Mouse (Mus musculus): Measurements from ENCODE around the gene Rpsa.

Gene Rpsa

GRCm38 (mm10) chr9:120167826-120168225 is 40.3 kb downstream of the Rpsa start:
- DNase-seq (ENCODE audit: low spot score in 2 of 2), result peak in 1 of 2 experiments; percentile 10

GRCm38 (mm10) chr9:120171295-120171694 is 43.8 kb downstream of the Rpsa start:
- DNase-seq (ENCODE audit: low spot score in 2 of 2), result peak in 1 of 2 experiments; percentile 61

GRCm38 (mm10) chr9:120174436-120175137 is 47.1 kb downstream of the Rpsa start:
- DNase-seq (ENCODE audit: low spot score in 2 of 2), result no peak

GRCm38 (mm10) chr9:120178813-120179212 is 51.3 kb downstream of the Rpsa start:
- no peak for DNase-seq (ENCODE audit: low spot score in 2 of 2)

Data from cerebellum, postnatal 4 days (tissue).